Mouse (Mus musculus): ENCODE measurements around the gene S100a5.

DNA sequence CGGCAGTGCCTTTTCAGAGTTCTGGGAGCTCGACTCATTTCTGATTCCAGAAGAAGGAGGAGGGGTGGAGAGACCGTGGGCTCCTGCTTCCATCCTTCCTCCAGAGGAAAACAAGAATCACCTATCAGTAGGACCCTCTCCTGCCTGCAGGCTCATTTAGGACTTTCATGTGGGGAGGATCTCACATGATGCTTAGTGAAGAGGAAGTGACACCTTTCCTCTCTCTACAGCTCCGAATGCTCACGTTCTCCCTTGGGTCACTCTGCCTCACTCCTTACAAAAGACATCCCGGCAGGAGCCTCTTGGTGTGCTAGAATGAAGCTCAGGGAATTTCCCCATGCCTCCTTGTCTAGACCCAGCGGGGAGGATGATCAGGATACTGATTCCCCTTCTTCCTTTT lies 13.2 kb downstream of the S100a5 start:
- TF ChIP-seq CTCF (IDR thresholded peaks at IDR 0.05) (no peak), POLR2A (IDR thresholded peaks at IDR 0.05; ENCODE audit: insufficient read depth, low read depth, low read length) (no peak)
